Mouse (Mus musculus) embryonic fibroblast, embryonic 13.5 days (primary cell): ENCODE data around the gene Txlna.

Experiments
- CTCF ChIP-seq: IDR thresholded peaks from 2 replicates; pipeline ENCODE4 v1.5.1; 2011; ENCODE audit warnings: mild to moderate bottlenecking, control low read depth, low read length, moderate library complexity, borderline replicate concordance; ENCODE audit not compliant: insufficient read depth
- POLR2A ChIP-seq: IDR thresholded peaks from 2 replicates; pipeline ENCODE4 v1.6.1; 2011; ENCODE audit warnings: low read depth, mild to moderate bottlenecking, control low read depth, low read length, moderate library complexity

GRCm38 (mm10) chr4:129610026-129610425 is 30.8 kb downstream of the Txlna start:
- TF ChIP-seq POLR2A (no peak), CTCF (no peak)
